17 mouse cellular contexts compared by ENCODE assay signal in genomic region chrX:139877936-139878335, GRCm38 (mm10). TPM values are rescaled to one million over a fixed set of nuclear protein-coding genes. Genes with fewer than 3 reads are reported as not detected.
DNase-seq lines count a peak whose midpoint lies in the region; ATAC-seq and TF ChIP-seq lines count a peak whose summit lies in the region.
"Had no signal": no experiment of that assay in that cellular context is flagged by ENCODE, and none has a peak within 500 bp of the region (broad histone marks: within the 10 kb centered on the region; RNA-seq: fewer than 3 reads in every experiment).

No protein-coding gene starts in this region.

- WGBS in heart, adult 2 months = 26% methylated on average over 3 of the region's 3 CpGs
- 42% methylated on average over 3 of the region's 3 CpGs for WGBS in heart, embryonic 11.5 days (ENCODE audit: insufficient replicate concordance)

- H3K4me3 ChIP-seq in heart, adult 2 months = no peak overlapping the region
- no peak overlapping the region for H3K4me3 ChIP-seq in heart, embryonic 11.5 days (ENCODE audit: low read depth, low read length)
- H3K4me3 ChIP-seq: neural tube, embryonic 12.5 days had no signal

- no peak overlapping the region for H3K9ac ChIP-seq in heart, adult 2 months (ENCODE audit: low read depth, low read length)
- no peak overlapping the region for H3K9ac ChIP-seq in heart, embryonic 11.5 days (ENCODE audit: low read depth, low read length)
- H3K9ac ChIP-seq: lung, embryonic 14.5 days; neural tube, embryonic 12.5 days had no signal

- TF ChIP-seq POLR2A in heart, adult 2 months (IDR thresholded peaks at IDR 0.05; ENCODE audit: insufficient read depth, low read depth, low read length) = no peak

- no peak for ATAC-seq in heart, embryonic 11.5 days (replicated peaks; ENCODE audit: insufficient number of reproducible peaks, low FRiP score, low TSS enrichment)
- ATAC-seq: midbrain, embryonic 16.5 days; Patski had no signal

- DNase-seq in adrenal gland, postnatal 14 days = peak; percentile 39
- no peak for DNase-seq in adrenal gland, adult 8-10 months
- DNase-seq in heart, adult 2 months = peak; percentile 18 to 36
- DNase-seq in ovary, postnatal 14 days (ENCODE audit: low spot score) = peak; percentile 6
- DNase-seq in ovary, adult 18-20 months (ENCODE audit: low spot score) = no peak
- DNase-seq in neural tube, embryonic 10.5 days (ENCODE audit: extremely low spot score, low spot score) = no peak
- DNase-seq in layer of hippocampus, adult 9-10 months (ENCODE audit: low spot score) = no peak
- DNase-seq: cerebellum, adult 8-10 months; liver; lung, embryonic 14.5 days; thymus, postnatal 14 days had no signal

- TF ChIP-seq CTCF in heart, adult 2 months (IDR thresholded peaks at IDR 0.05) = no peak

- no peak for TF ChIP-seq EP300 in heart, adult 2 months (IDR thresholded peaks at IDR 0.05; ENCODE audit: insufficient read depth, low read depth, low read length)

- H3K27me3 ChIP-seq in heart, adult 2 months (ENCODE audit: control insufficient read depth, insufficient read depth, low read length) = no peaks in the 10 kb centered on the region
- H3K27me3 ChIP-seq in heart, embryonic 11.5 days (ENCODE audit: control insufficient read depth, insufficient read depth, low read length) = no peaks in the 10 kb centered on the region
- H3K27me3 ChIP-seq: neural tube, embryonic 12.5 days had no signal

- H3K4me1 ChIP-seq in heart, adult 2 months (ENCODE audit: control insufficient read depth, insufficient read depth, low read length) = no peaks in the 10 kb centered on the region
- H3K4me1 ChIP-seq in heart, embryonic 11.5 days (ENCODE audit: control insufficient read depth, insufficient read depth, low read length) = no peaks in the 10 kb centered on the region
- H3K4me1 ChIP-seq: neural tube, embryonic 12.5 days had no signal

- no peaks in the 10 kb centered on the region for H3K9me3 ChIP-seq in heart, embryonic 11.5 days (replicated peaks; ENCODE audit: control insufficient read depth, low read length)
- H3K9me3 ChIP-seq: neural tube, embryonic 12.5 days had no signal

- no peaks in the 10 kb centered on the region for H3K79me2 ChIP-seq in heart, adult 2 months (replicated peaks; ENCODE audit: control insufficient read depth, insufficient read depth, low read length)

- H3K36me3 ChIP-seq in heart, adult 2 months (ENCODE audit: control insufficient read depth, insufficient read depth, low read length) = no peaks in the 10 kb centered on the region
- H3K36me3 ChIP-seq in heart, embryonic 11.5 days (ENCODE audit: control insufficient read depth, insufficient read depth, low read length) = no peaks in the 10 kb centered on the region
- H3K36me3 ChIP-seq: neural tube, embryonic 12.5 days had no signal

- H3K4me2 ChIP-seq in heart, embryonic 11.5 days = no peak overlapping the region
- H3K4me2 ChIP-seq: lung, embryonic 14.5 days; neural tube, embryonic 12.5 days had no signal

- intact Hi-C loops in heart, adult 2 months (cut with DNase I) = loop anchor here (10.0 kb wide), 1 partner anchor 117 kb away; the partner anchor contains the start of gene Rbm41

- H3K27ac ChIP-seq in heart, adult 2 months = no peak overlapping the region
- H3K27ac ChIP-seq in heart, embryonic 11.5 days (ENCODE audit: low read depth, low read length) = no peak overlapping the region
- H3K27ac ChIP-seq: macrophage; neural tube, embryonic 12.5 days; stomach, postnatal 0 days had no signal

RNA-seq across cellular contexts. Expression of gene Morc4, which starts 6.5 kb away (rescaled TPM):
- 5.9 and 9.2 TPM in 2 replicates for total RNA-seq in adrenal gland, postnatal 14 days (2021)
- total RNA-seq in adrenal gland, adult 8-10 months (2022) = 1 to 10 TPM; 3.6 to 9.3 (median 6.3) TPM
- total RNA-seq in heart, adult 2 months (2021) = 1 to 10 TPM; 3.3 to 5.4 TPM
- 1.7 and 4.3 TPM in 2 replicates for polyA plus RNA-seq in heart, adult 2 months (2012; rRNA removed)
- 10.2 and 10.3 TPM in 2 replicates for polyA plus RNA-seq in heart, embryonic 11.5 days (2014; fragmentation: Nextera tagmentation; extraction: Ambion mirVana)

Comparison
In these comparisons a context has a peak if more than half of its experiments do, and no peak if none do; other contexts are left out.
1. DNase-seq: peak in adrenal gland, postnatal 14 days (single experiment), heart, adult 2 months (2 of 2) and ovary, postnatal 14 days (single experiment); none in adrenal gland, adult 8-10 months (single experiment), ovary, adult 18-20 months (single experiment), neural tube, embryonic 10.5 days (single experiment) and layer of hippocampus, adult 9-10 months (single experiment).